Mouse (Mus musculus) T-helper 17 cell (primary cell): ENCODE data around the gene Rangap1.

ENCODE experiments used
- in situ Hi-C, 2 experiments: fragments of 300-600 bp; cut with MboI, MseI; formaldehyde crosslinking; loops; 1 replicate in 1 of 2; 2 replicates in 1 of 2; pipeline ENCODE4 v1.15.1; 2025; ENCODE audit warnings: high pct_unique_total_duplicates in 2 of 2

Rangap1 gene

GRCm38 (mm10) chr15:81744992-81745600, at the start of gene Rangap1, which contains the start of gene Zc3h7b:
Rangap1 (minus strand) TSS chr15:81745530.
Zc3h7b (plus strand) TSS chr15:81745057.
- in situ Hi-C loops = no loop called here

DNA sequence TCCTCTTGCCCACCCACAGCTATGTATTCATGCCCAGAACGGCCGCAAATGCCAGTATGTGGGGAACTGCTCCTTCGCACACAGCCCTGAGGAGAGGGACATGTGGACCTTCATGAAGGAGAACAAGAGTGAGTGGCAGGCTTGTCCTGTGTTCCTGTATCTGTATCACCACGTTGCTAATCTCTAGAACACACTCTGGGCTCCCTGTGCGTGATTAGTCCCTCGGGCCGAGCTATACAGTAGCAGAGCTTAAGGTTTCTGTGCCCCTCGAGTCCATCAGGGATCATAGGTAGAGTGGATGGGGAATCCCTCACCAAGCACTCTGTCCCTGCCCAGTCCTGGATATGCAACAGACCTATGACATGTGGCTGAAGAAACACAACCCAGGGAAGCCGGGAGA, 47.1 kb upstream of the Rangap1 start:
- in situ Hi-C loops = no loop called here

- in situ Hi-C loops = no loop called here
These were observed 42.2 kb upstream of the Rangap1 start for GRCm38 (mm10) chr15:81787525-81787924.

GRCm38 (mm10) chr15:81785701-81786100, 40.4 kb upstream of the Rangap1 start:
- in situ Hi-C loops = no loop called here

- in situ Hi-C loops = no loop called here
These were observed 39.4 kb upstream of the Rangap1 start for GRCm38 (mm10) chr15:81784762-81785161.

DNA sequence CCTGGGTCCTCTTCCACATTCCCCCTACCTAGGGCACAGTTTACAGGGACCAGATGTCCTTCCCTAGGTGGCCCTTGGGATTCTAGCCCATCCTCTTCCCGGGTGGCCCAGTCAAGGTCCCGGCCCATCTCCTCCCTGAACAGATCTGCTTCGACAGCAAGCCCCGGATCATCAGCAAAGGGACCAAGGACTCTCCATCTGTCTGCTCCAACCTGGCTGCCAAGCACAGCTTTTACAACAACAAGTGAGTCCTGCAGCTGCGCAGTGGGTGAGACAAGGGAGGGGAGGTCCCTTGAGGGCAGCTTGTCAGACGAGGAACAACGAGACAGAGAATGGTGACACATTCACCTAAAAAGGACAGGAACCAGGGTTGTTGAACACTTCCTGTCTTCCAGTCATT, 36.5 kb upstream of the Rangap1 start:
- in situ Hi-C loops = no loop called here

DNA sequence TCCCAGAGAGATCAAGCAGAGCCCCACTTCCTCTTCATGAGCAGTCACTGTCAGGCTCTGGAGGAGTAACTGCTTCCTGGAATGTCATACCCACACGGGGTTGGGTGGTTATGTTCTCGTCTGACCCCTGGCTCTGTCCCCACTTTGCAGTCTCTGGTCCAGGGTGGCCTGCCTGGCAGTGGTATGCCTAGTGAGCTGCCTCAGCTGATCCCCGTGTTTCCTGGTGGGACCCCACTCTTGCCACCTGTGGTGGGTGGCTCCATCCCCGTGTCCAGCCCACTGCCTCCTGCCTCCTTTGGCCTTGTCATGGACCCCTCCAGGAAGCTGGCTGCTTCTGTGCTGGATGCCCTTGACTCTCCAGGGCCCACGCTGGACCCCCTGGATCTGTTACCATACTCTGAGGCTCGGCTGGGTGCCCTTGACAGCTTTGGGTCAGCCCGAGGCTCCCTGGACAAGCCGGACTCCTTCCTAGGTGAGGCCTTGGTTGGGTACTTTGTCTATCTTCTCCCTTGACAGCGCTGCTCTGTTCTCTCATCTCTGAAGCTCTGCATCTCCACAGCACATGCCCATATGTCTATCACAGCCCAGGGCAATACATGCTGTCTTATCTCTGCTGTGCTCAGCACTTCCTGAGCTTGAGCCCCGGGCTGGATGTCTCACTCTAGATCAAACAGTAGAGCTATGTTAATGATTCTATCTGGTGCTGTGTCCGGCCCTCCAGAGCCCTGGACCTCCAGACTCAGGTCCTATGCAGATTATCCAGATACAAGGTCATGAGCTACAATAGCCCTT, 31.5 kb upstream of the Rangap1 start:
- in situ Hi-C loops = no loop called here

- in situ Hi-C loops = no loop called here
These were observed 29.3 kb upstream of the Rangap1 start for GRCm38 (mm10) chr15:81774505-81775171.

DNA sequence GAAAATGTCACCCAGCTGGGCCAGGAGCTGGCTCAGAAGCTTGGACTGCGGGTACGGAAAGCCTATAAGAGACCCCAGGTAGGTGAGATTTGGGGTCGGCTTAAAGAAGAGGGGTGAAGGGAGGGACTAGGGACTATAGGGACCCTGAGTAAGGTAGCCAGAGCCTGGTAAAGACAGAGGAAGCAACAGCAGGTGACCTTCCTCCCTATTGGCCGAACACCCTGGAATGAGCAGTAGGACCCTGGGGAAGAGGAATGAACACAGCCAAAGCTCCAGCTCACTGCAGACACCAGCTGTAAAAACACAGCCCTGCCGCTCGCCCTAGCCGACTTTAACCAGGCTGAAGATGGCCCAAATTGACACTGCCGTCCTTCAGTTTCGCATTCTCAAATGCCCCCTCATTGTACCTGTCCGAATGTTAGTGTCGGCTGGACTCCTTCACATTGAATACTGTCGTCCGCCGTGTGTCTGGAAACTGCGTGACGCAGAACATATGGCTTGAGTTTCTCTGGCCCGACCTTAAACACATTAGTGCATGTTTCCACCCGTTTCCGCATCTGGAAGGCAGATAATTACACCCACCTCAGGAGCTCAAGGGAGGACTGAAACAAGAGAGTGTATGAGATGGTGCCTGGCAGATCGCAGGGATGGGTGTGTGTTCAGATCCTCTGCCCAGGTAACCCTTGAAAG, 27.2 kb upstream of the Rangap1 start:
- in situ Hi-C loops = no loop called here

- in situ Hi-C loops = no loop called here
These were observed 23.7 kb upstream of the Rangap1 start for GRCm38 (mm10) chr15:81769037-81769436.

DNA sequence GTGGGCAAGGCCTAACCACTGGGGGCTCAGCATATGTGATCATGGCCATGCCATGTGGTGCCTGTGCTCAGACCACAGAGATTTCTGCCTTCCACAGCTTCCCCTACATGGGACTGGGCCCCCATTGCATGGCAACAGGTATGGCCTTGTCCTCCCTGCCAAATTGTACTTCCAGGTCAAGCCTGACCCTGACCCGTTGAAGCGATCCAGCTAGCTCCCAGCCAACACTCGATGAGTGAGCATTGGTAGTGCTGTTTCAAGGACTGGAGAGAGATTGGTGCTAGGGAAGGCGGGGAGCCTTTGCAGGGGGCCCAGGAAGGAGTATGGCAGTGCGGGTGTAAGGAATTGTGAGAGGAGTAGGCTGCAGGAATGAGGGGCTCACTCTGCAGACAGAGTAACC, 21.1 kb upstream of the Rangap1 start:
- in situ Hi-C loops = no loop called here

DNA sequence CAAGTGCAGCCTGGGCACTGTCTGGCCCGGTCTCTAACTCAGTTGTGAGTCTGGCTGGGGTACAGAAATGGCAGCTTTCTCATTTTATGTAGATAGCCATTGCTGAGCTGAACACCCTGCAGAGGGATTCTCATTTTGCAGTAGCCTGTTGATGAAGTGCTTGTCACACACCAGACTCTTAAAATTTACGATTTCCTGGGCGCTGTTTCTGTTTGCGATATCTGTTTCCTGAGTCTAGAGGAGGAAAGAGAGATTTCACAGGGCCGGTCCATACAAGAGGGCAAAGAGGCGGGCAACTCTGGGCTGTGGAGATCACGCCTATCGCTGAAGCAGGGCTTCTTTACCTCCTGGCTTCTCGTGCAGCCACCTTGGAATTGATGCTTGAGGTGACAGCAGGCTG, 20.3 kb upstream of the Rangap1 start:
- in situ Hi-C loops = no loop called here

DNA sequence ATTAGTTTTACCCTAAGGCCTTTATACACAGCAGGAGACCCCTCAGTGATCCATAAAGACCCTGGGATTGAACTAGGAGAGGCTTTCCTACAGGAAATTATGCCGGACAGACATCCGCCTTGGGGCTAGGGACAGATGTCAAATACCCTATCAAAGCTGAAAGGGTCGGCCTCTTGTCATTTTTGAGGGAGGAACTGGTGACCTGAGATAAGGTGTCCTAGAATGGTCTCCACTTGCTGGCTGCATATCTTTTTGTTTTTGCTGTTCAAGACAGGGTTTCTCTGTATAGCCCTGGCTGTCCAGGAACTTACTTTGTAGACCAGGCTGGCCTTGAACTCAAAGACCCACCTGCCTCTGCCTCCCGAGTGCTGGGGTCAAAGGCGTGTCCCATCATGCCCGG, 19.2 kb upstream of the Rangap1 start:
- in situ Hi-C loops = no loop called here

DNA sequence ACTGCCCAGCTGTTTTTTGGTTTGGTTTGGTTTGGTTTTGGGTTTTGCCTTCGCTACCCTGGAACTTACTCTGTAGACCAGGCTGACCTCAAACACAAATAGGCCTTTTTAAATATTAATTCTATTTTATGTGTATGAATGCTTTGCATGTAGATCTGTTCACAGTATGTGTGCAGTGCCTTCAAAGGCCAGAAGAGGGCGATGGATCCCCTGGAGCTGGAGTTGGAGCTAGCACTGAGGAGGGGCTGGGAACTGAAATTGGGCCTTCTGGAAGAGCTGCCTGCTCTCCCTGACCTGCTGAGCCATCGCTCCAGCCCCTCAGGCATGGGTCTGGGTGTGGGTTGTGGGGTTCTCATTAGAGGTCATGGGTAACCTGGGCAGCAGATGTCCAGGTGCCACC, 16.6 kb upstream of the Rangap1 start:
- in situ Hi-C loops = no loop called here

DNA sequence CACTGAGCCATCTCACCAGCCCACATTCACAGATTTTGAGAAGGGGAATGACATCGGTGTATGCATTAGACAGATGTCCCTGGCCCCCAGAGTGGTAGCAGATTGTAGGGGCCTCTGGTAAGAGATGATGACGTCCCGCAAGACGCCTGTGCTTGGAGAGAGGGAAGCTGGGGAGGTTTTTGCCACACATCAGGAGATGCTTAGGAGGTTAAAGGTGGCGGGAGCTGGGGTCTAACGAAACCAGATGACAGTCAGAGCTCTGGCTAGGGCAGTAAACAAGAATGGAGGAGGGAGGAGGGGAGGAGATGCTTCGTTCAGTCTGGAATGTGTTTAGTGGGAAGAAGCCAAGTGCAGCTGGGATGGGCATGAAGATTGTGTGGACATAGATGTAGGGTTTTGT, 16.1 kb upstream of the Rangap1 start:
- in situ Hi-C loops = no loop called here

DNA sequence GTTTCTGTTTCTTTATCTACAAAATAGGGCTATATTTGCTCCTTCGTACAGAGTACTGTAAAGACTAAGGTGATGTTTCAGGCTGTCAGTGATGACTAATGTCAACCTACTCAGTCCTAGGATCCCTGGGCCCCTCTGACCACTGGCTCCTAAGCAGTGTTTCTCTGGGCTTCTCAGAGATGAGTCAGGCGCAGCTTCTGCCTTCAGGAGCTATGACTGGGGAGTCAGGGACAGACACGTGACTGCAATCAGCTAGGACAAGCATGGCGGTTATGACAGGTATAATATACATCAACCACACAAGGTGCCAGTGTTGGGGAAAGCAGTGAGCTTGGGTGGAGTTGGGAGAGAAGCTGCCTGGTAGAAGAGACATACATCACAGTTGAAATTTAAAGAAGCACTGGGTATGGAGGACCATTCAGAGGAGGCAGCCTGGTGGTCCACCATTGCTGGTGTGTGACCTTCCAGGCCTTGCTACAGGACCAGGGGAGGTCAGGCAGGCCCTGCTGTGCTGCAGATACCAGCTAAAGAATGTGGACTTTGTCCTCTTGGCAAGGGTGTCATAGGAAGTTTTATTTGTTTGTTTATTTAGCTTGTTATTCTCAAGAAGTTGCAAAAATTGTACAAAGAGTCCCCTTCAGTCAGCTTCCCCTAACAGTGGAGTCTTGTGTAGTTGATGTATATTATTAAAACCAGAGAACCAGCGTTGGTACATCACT, 15.2 kb upstream of the Rangap1 start:
- in situ Hi-C loops = no loop called here

DNA sequence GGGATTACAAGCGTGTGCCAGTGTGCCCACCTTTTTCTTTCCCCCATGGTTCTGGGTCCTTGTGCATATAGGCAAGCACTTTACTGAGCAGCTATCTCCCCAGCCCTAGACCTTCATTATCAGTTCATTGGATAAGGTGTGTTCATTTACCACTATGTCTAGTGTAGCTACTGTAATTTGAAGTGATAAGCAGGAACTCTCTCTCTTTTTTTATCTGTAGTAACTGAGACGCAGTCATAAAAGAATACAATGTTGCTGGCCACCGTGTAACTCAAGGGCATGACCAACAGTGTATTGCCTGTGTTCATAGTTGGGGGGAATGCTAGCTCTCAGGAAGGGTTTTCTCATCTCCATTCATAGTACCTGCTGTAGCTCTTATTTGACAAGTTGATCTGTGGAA, 14.2 kb upstream of the Rangap1 start:
- in situ Hi-C loops = no loop called here

DNA sequence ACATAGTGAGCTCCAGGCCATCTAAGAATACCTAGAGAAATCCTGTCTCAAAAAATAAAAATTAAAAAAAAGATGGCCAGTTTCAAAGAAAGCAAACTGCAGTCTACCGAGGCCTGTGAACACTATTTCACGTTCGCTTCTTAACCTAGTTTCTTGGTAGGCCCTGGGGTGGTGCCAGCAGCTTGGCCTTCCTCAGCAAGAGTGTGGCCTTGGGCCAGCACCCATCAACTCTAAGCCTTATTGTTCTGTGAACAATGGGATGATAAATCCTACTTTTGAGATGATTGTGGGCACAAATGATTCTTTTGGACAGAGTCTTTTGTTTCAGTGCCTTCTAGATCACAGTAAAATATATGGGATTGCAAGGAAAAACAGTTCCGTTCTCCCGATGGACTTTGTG, 13.4 kb upstream of the Rangap1 start:
- in situ Hi-C loops = no loop called here

DNA sequence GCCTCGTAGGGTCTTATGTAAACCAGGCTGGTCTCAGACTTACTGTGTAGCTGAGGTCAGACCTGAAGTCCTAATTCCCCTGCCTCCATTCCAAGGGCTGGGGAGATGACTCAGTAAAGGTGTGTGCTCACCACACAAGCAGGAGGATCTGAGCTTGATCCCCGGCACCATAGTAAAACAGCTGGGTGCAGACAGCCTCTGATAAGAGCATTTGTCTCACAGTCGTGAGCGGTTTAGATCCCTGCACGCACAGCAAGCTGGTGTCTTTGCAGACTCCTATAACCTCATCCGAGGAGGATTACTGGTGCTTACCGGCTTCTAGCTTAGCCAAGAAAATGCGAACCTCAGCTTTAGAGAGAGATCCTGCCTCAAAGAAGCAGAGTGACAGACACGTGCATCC, 8.3 kb upstream of the Rangap1 start:
- in situ Hi-C loops = no loop called here

DNA sequence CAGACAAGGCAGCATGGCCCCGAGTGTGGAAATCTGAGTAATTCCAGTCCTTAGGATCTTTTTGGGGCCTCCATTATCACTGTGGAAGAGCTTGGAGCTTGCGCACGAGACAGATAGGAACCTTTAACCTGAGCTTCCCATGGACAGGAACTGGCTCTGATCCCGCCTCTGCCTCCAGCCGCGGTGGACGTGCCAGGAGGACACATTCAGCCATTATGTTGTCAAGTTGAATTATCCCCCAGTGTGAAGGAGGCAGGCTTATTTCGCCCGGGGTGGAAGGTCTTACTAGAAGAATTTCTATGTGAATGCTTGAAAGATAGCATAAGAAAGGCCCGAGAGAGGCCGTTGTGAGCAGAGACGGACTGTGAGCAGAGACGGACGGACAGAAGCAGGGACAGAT, 4.4 kb upstream of the Rangap1 start:
- in situ Hi-C loops = no loop called here

DNA sequence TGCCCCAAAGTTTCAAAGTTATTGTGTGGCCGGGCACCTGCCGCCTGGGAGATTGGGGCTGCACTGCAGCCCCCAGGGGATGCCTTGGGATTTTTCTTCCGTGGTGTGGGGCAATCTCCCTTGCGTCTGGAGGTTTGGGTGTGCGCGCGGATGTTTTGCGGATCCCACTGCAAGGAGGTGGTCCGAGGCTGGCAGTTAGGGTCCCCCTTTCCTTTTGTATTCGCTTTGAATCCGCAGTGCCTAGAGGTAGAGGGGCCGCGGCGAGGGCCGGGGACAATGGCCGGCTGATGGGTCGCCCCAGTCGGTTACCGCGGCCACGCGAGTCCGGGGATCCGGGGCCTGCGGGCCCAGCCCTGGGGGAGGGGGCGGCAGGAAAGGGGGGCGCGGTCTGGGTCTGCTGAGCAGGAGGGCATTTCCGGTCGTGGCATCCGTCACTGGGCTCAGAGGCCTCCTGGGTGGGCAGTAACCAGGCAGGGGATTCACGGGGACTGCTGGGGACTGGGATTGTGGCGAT, 328 bp upstream of the Rangap1 start:
- in situ Hi-C loops = no loop called here
